Mouse (Mus musculus) liver, adult (tissue): ENCODE measurements around the gene Lgals8.

Experiments
- GATA4 ChIP-seq: IDR thresholded peaks from 2 replicates; pipeline ENCODE4 v1.6.1; 2014; ENCODE audit warnings: mild to moderate bottlenecking, low read length; ENCODE audit not compliant: insufficient replicate concordance

Lgals8 gene

GRCm38 (mm10) chr13:12464844-12465243, at the start of gene Lgals8:
Lgals8 (minus strand) TSS chr13:12464944.
- no peak for TF ChIP-seq GATA4

- no peak for TF ChIP-seq GATA4
These were observed 46.6 kb upstream of the Lgals8 start for GRCm38 (mm10) chr13:12511189-12511965.

GRCm38 (mm10) chr13:12510032-12510431, 45.3 kb upstream of the Lgals8 start:
- TF ChIP-seq GATA4, result no peak

GRCm38 (mm10) chr13:12507426-12507825, 42.7 kb upstream of the Lgals8 start:
- no peak for TF ChIP-seq GATA4

- TF ChIP-seq GATA4, result no peak
These were observed 40.6 kb upstream of the Lgals8 start for GRCm38 (mm10) chr13:12505359-12505758.

- no peak for TF ChIP-seq GATA4
These were observed 38.6 kb upstream of the Lgals8 start for GRCm38 (mm10) chr13:12503238-12503751.

GRCm38 (mm10) chr13:12502665-12503237, 38.0 kb upstream of the Lgals8 start:
- TF ChIP-seq GATA4, result no peak

- TF ChIP-seq GATA4, result no peak
These were observed 34.4 kb upstream of the Lgals8 start for GRCm38 (mm10) chr13:12499107-12499506.

GRCm38 (mm10) chr13:12497809-12498208, 33.1 kb upstream of the Lgals8 start:
- no peak for TF ChIP-seq GATA4

GRCm38 (mm10) chr13:12494750-12495149, 30.0 kb upstream of the Lgals8 start:
- no peak for TF ChIP-seq GATA4

GRCm38 (mm10) chr13:12492515-12492914, 27.8 kb upstream of the Lgals8 start:
- TF ChIP-seq GATA4, result no peak

- TF ChIP-seq GATA4, result no peak
These were observed 20.9 kb upstream of the Lgals8 start for GRCm38 (mm10) chr13:12485640-12486039.

GRCm38 (mm10) chr13:12485197-12485596, 20.5 kb upstream of the Lgals8 start:
- TF ChIP-seq GATA4, result no peak

- no peak for TF ChIP-seq GATA4
These were observed 15.1 kb upstream of the Lgals8 start for GRCm38 (mm10) chr13:12479802-12480201.

- no peak for TF ChIP-seq GATA4
These were observed 13.6 kb upstream of the Lgals8 start for GRCm38 (mm10) chr13:12478301-12478700.

- TF ChIP-seq GATA4, result no peak
These were observed 12.1 kb upstream of the Lgals8 start for GRCm38 (mm10) chr13:12476886-12477285.
